Mouse (Mus musculus) stomach, embryonic 16.5 days (tissue): ENCODE results near the gene Soga1. TPM values are rescaled to one million over a fixed set of nuclear protein-coding genes. Genes with fewer than 3 reads are reported as not detected.

Source experiments
- ATAC-seq: fragments of 200-750 bp; cut with Nextera tagmentation; 2 replicates; pipeline ENCODE4 v1.8.0; 2017; ENCODE audit warnings: moderate number of reproducible peaks, moderate TSS enrichment; ENCODE audit not compliant: insufficient read depth, low FRiP score
- H3K27ac ChIP-seq: fragments of 300-500 bp; sonication (generic); 2 replicates; pipeline ENCODE4 v1.5.1; 2014; ENCODE audit warnings: low read length
- H3K27me3 ChIP-seq: fragments of 300-500 bp; sonication (generic); 2 replicates; pipeline ENCODE4 v1.6.1; 2014; ENCODE audit warnings: low read length, control low read depth, mixed read lengths; ENCODE audit not compliant: control insufficient read depth, insufficient read depth
- H3K36me3 ChIP-seq: fragments of 300-500 bp; sonication (generic); 2 replicates; pipeline ENCODE4 v1.6.1; 2014; ENCODE audit warnings: low read length; ENCODE audit not compliant: control insufficient read depth, insufficient read depth
- H3K4me1 ChIP-seq: fragments of 300-500 bp; sonication (generic); 2 replicates; pipeline ENCODE4 v1.6.1; 2014; ENCODE audit warnings: low read length, control low read depth, mixed read lengths; ENCODE audit not compliant: control insufficient read depth, insufficient read depth
- H3K4me2 ChIP-seq: fragments of 300-500 bp; sonication (generic); 2 replicates; pipeline ENCODE4 v1.6.1; 2014; ENCODE audit warnings: low read depth, low read length, mixed read lengths
- H3K4me3 ChIP-seq: fragments of 300-500 bp; sonication (generic); replicated peaks from 2 replicates; pipeline ENCODE4 v1.5.1; 2014; ENCODE audit warnings: mild to moderate bottlenecking, low read length
- H3K9ac ChIP-seq: fragments of 300-500 bp; sonication (generic); 2 replicates; pipeline ENCODE4 v1.6.1; 2014; ENCODE audit warnings: low read length
- H3K9me3 ChIP-seq: fragments of 300-500 bp; sonication (generic); replicated peaks from 2 replicates; pipeline ENCODE4 v1.6.1; 2016; ENCODE audit warnings: low read length, control low read depth; ENCODE audit not compliant: control insufficient read depth
- WGBS: fragments of 180-500 bp; shearing (Covaris S2); extraction: QIAGEN DNeasy Blood & Tissue Kit; methylation state at CpG from one replicate; pipeline ENCODE4 v1.1.7; 2014; 5-methylcytosine and 5-hydroxymethylcytosine counted together
- polyA plus RNA-seq: library from polyadenylated mRNA; unstranded; fragments of >200 nt; fragmentation: Nextera tagmentation; extraction: Ambion mirVana; gene quantifications from 2 replicates; pipeline ENCODE4 v1.2.1, GENCODE M21; 2015

Soga1 gene
- polyA plus RNA-seq, 1 experiment from 2014 or later = 2.1 TPM

DNA sequence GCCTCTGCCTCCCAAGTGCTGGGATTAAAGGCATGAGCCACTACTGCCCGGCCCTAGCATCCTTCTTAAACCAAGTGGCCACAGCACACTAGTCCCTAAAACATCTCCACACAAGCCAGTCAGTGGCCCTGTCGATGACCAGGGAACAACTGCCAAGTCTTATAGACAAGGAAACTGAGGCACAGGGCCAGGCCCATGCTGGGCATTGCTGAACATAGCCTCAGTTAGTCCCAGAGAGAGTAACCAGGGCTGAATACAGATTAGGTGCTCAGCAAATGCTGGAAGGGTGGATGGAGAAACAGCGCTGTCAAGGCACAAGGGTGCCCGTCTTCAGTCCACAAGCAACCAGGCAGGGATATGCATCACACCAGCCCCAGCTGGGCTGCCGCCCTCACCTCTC is 25.9 kb downstream of the Soga1 start:
- ATAC-seq = no peak
- WGBS = 95% methylated on average over 5 of the region's 5 CpGs
- Histone ChIP-seq H3K4me3 (no peak overlapping the region), H3K4me2 (no peak overlapping the region), H3K27me3 (no peaks in the 10 kb centered on the region), H3K4me1 (peaks cover under 1% of the 10 kb centered on the region), H3K9me3 (no peaks in the 10 kb centered on the region), H3K9ac (no peak overlapping the region), H3K27ac (no peak overlapping the region), H3K36me3 (no peaks in the 10 kb centered on the region)

DNA sequence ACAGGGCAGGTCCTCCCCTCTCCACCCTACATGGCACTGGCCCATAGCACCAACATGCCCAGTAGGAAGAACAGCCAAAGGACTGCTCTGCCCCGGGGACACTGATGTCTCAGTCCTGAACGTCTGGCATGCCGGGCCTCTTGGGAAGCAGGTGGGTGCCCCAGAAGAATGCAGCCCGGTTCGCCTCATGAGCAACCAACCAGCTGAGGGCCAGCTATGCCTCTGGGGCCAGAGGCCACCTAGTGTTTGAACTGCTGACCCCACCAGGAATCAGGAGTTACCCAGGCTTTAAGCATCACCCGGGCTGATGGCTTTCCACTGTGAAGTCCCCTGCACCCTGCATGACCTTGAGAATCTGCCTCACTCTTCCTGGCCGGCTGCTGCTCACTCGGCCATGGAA is 26.6 kb downstream of the Soga1 start:
- H3K4me1 ChIP-seq = no peaks in the 10 kb centered on the region; the same call in 1 of the 2 replicates
- no peaks in the 10 kb centered on the region for H3K36me3 ChIP-seq
- WGBS = 78% methylated on average over 8 of the region's 8 CpGs

DNA sequence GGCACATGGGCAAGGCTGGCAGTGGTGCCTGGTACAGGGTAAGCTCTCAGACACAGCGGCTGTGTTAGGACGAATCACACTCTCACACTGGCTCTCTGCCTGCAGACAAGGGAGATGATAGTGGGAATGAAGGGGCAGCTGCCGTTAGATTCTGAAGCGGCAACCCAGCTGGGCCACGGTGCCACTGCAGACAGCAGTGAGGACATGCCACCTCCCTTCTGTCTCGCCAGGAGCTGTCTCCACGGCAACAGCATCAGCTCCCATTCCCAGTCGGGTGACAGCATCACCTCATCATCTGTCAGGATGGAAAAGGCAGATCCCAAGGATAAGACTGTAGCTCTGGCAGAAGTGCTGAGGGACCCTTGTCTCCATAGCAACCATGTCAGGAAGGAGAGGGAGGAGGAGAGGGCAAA is 29.2 kb downstream of the Soga1 start:
- Histone ChIP-seq H3K36me3 (peaks cover 16% of the 10 kb centered on the region), H3K4me3 (no peak overlapping the region), H3K4me1 (no peaks in the 10 kb centered on the region), H3K9ac (no peak overlapping the region), H3K27me3 (no peaks in the 10 kb centered on the region), H3K4me2 (no peak overlapping the region), H3K9me3 (no peaks in the 10 kb centered on the region), H3K27ac (no peak overlapping the region)
- 63% methylated on average over 8 of the region's 8 CpGs for WGBS
- no peak for ATAC-seq

More for the DNA sequence above, 26.6 kb downstream of the Soga1 start:
- no peaks in the 10 kb centered on the region for H3K27me3 ChIP-seq
- H3K9me3 ChIP-seq = no peaks in the 10 kb centered on the region
- H3K4me2 ChIP-seq = no peak overlapping the region
- H3K4me3 ChIP-seq = no peak overlapping the region
- no peak overlapping the region for H3K27ac ChIP-seq
- ATAC-seq = no peak
- H3K9ac ChIP-seq = no peak overlapping the region

DNA sequence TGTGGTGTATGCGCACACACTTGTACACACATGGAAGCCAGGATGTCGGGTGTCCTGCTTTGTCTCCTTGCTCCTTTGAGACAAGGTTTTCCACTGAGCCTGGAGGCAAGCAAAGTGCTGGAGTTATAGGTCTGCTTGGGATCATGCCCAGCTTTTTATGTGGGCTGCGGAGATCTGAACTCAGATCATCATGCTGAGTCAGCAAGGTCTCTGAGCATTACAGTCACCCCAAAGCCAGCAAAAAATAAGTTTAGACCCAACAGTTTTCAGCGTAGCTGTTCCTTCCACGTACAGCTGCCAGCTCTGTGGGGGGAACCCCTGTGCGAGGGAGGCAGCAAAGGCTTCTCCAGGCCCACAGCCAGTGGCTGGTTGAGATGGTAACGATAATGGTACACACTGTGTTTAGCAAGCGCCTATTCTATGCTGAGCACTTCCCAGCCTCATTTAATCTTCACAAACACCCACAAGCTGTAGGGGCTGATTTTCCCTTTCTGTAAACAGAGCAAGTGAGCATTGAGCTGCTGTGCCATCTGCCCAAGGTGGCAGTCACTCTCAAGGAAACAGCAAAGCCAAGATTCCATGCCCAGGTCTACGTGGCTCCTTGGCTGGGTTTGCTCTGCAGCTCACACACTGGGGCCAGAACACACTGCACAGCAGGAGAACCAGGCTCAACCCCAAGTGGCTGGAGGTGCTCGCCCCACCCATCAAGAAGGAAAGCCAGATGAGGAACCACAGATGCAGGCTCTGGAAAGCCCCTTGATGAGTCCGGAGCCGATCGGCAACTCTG is 30.5 kb downstream of the Soga1 start:
- H3K36me3 ChIP-seq = peaks cover 26% of the 10 kb centered on the region
- WGBS = 86% methylated on average over 13 of the region's 13 CpGs
- H3K4me1 ChIP-seq = no peaks in the 10 kb centered on the region
- H3K9me3 ChIP-seq = no peaks in the 10 kb centered on the region
- no peak overlapping the region for H3K9ac ChIP-seq
- H3K4me3 ChIP-seq = no peak overlapping the region
- ATAC-seq = no peak
- H3K4me2 ChIP-seq = no peak overlapping the region
- H3K27me3 ChIP-seq = no peaks in the 10 kb centered on the region
- no peak overlapping the region for H3K27ac ChIP-seq

DNA sequence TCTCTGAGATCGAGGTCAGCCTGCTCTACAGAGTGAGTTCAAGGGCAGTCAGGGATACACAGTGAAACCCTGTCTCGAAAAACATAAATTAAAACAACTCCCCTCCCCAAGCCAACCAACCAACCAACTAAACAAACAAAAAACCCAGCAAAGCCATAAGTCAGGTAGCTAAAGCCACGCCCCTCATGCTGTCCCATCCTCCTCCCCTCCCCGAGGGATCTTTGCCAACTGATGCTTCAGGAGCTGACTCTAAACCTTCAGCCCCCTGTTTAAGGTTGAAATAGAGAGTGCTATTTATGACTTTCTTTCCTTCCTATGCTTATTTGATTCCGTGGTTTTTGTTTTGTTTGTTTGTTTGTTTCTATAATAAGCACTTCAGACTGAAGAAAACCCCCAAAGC is 32.1 kb downstream of the Soga1 start:
- no peak overlapping the region for H3K9ac ChIP-seq
- no peaks in the 10 kb centered on the region for H3K27me3 ChIP-seq
- H3K9me3 ChIP-seq = no peaks in the 10 kb centered on the region
- WGBS = 91% methylated on average over 5 of the region's 5 CpGs
- no peak for ATAC-seq
- H3K36me3 ChIP-seq = peaks cover 26% of the 10 kb centered on the region
- H3K4me2 ChIP-seq = no peak overlapping the region
- H3K4me3 ChIP-seq = no peak overlapping the region
- H3K4me1 ChIP-seq = no peaks in the 10 kb centered on the region
- no peak overlapping the region for H3K27ac ChIP-seq

DNA sequence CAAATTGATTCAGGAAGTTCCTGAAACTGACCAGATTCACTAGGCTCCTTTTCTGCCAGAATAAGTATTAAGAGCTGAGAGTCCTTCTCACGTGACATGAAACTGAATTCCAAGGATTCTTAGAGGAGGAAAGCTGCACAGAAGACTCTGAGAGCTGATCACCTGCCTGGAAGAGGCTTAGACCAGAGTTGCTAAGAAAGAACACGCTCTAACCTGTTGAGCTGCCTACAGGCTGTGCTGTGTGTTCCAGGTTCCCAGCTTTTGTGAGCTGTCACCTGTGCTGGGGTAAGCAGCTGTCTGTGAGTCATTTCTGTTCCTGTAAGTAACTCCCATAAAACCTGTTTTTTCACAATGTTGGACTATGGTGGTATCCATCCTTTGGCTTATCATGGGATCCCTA is 33.1 kb downstream of the Soga1 start:
- H3K27ac ChIP-seq = no peak overlapping the region; the same call in 1 of the 2 replicates
- no peak overlapping the region for H3K4me3 ChIP-seq
- peaks cover 26% of the 10 kb centered on the region for H3K36me3 ChIP-seq
- H3K9ac ChIP-seq = no peak overlapping the region
- H3K4me1 ChIP-seq = no peaks in the 10 kb centered on the region
- ATAC-seq = 0 out of 2 replicates have a peak, but pooled peaks have one; percentile 53
- H3K27me3 ChIP-seq = no peaks in the 10 kb centered on the region
- H3K9me3 ChIP-seq = no peaks in the 10 kb centered on the region
- 74% methylated on average over 2 of the region's 2 CpGs for WGBS
- no peak overlapping the region for H3K4me2 ChIP-seq

DNA sequence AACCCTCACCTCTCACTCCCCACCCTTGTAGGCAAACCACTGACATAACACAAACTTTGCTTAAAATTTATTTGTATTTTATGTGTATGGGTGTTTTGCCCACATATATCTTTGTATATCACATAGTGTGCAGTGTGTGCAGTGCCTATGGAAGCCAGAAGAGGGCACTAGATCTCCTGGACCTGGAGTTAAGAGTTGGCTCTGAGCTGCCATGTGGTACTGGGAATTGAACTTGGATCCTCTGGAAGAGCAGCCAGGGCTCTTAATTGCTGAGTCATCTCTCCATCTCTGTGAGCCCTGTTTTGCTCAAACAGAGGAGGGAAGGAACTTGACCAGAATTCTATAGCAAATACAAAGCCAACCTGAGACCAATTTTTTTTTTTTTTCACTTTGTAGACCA is 35.1 kb downstream of the Soga1 start:
- no peak for ATAC-seq
- Histone ChIP-seq H3K27ac (no peak overlapping the region), H3K9ac (no peak overlapping the region), H3K4me1 (no peaks in the 10 kb centered on the region), H3K4me2 (no peak overlapping the region), H3K4me3 (no peak overlapping the region), H3K36me3 (peaks cover 41% of the 10 kb centered on the region), H3K27me3 (no peaks in the 10 kb centered on the region), H3K9me3 (no peaks in the 10 kb centered on the region)

DNA sequence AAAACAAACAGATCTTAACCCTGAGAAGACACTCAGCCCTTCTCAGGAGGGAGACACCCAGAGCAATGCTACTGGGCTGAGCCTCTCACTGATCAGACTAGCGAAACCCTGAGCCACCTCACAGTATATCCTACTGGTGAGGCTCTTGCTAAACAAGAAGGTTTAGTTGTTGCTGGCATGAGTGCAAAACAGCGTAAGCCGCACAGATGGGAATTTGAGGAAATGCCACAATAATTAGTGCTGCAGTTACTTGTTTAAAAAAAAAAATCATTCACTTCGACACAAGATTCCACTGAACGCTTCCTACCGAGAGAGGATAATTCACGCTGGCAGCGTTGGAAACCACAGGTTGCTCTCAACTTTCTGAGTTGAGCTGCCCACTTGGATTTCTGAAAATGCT is 35.5 kb downstream of the Soga1 start:
- Histone ChIP-seq H3K4me2 (no peak overlapping the region), H3K36me3 (peaks cover 41% of the 10 kb centered on the region), H3K4me1 (no peaks in the 10 kb centered on the region), H3K9ac (no peak overlapping the region), H3K27me3 (no peaks in the 10 kb centered on the region), H3K9me3 (no peaks in the 10 kb centered on the region), H3K27ac (no peak overlapping the region), H3K4me3 (no peak overlapping the region)
- 90% methylated on average over 8 of the region's 8 CpGs for WGBS
- ATAC-seq = no peak

DNA sequence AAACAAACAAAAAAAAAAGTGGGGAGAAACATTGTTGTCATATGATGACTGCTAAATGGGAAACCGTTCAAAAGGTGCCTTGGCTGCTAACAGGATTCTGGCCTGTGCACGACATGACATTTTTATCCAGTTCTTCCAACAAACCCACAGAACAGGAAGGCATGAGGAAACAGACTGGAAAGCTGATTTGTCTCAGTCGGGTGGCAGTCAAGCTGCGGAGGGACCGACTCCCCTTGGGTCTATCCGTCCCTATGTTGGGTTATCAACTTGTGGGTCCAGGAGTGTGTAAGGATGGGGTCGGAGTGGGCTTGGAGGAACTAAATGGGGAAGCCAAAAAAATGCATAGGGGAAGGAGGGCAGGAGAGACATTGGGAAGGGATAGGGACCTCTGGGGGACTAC is 37.6 kb downstream of the Soga1 start:
- no peak for ATAC-seq
- peaks cover 40% of the 10 kb centered on the region for H3K36me3 ChIP-seq
- no peak overlapping the region for H3K27ac ChIP-seq
- H3K9ac ChIP-seq = no peak overlapping the region
- H3K9me3 ChIP-seq = no peaks in the 10 kb centered on the region
- H3K4me1 ChIP-seq = no peaks in the 10 kb centered on the region
- no peaks in the 10 kb centered on the region for H3K27me3 ChIP-seq
- 84% methylated on average over 7 of the region's 7 CpGs for WGBS
- no peak overlapping the region for H3K4me3 ChIP-seq
- no peak overlapping the region for H3K4me2 ChIP-seq
